Comparison of ENCODE assay signal across 12 mouse cellular contexts in genomic region chr14:78059878-78060608, GRCm38 (mm10). TPM values are rescaled to one million over a fixed set of nuclear protein-coding genes. Genes with fewer than 3 reads are reported as not detected.
DNase-seq lines count a peak whose midpoint lies in the region; ATAC-seq lines count a peak whose summit lies in the region.
"Had no signal": no experiment of that assay in that cellular context is flagged by ENCODE, and none has a peak within 500 bp of the region (broad histone marks: within the 10 kb centered on the region; RNA-seq: fewer than 3 reads in every experiment).

No protein-coding gene starts in this region.

- 36% methylated on average over 9 of the region's 9 CpGs for WGBS in hindbrain, embryonic 14.5 days
- 34% methylated on average over 9 of the region's 9 CpGs for WGBS in midbrain, embryonic 16.5 days
- 82% methylated on average over 9 of the region's 9 CpGs for WGBS in heart, embryonic 10.5 days

- no peak overlapping the region for H3K9ac ChIP-seq in hindbrain, embryonic 14.5 days
- H3K9ac ChIP-seq in midbrain, embryonic 16.5 days (ENCODE audit: low read depth, low read length) = no peak overlapping the region
- H3K9ac ChIP-seq: lung, embryonic 15.5 days had no signal

- H3K4me2 ChIP-seq in hindbrain, embryonic 14.5 days (replicated peaks) = peak overlapping the region; percentile 24; the same call in 1 of the 2 replicates
- peak overlapping the region; percentile 3; the same call in 1 of the 2 replicates for H3K4me2 ChIP-seq in midbrain, embryonic 16.5 days (ENCODE audit: low read length)
- H3K4me2 ChIP-seq: lung, embryonic 15.5 days had no signal

- peak overlapping the region; percentile 58 for H3K27ac ChIP-seq in hindbrain, embryonic 14.5 days
- H3K27ac ChIP-seq in midbrain, embryonic 16.5 days (ENCODE audit: low read length) = peak overlapping the region; percentile 23; the same call in 1 of the 2 replicates
- no peak overlapping the region for H3K27ac ChIP-seq in heart, embryonic 10.5 days
- H3K27ac ChIP-seq: lung, embryonic 15.5 days had no signal

- H3K36me3 ChIP-seq in hindbrain, embryonic 14.5 days (replicated peaks; ENCODE audit: control insufficient read depth, insufficient read depth) = no peaks in the 10 kb centered on the region
- H3K36me3 ChIP-seq in midbrain, embryonic 16.5 days (ENCODE audit: control insufficient read depth, insufficient read depth, low read length) = no peaks in the 10 kb centered on the region
- no peaks in the 10 kb centered on the region for H3K36me3 ChIP-seq in heart, embryonic 10.5 days
- H3K36me3 ChIP-seq: lung, embryonic 15.5 days had no signal

- H3K4me1 ChIP-seq in hindbrain, embryonic 14.5 days (replicated peaks; ENCODE audit: control insufficient read depth, insufficient read depth, low read length) = 0 out of 2 replicates have a peak, but pooled peaks cover 6% of the 10 kb centered on the region
- H3K4me1 ChIP-seq in midbrain, embryonic 16.5 days (ENCODE audit: control insufficient read depth, insufficient read depth, low read length) = peaks cover 7% of the 10 kb centered on the region; the same call in 1 of the 2 replicates
- H3K4me1 ChIP-seq in heart, embryonic 10.5 days = no peaks in the 10 kb centered on the region
- H3K4me1 ChIP-seq: lung, embryonic 15.5 days had no signal

- no peak overlapping the region for H3K4me3 ChIP-seq in hindbrain, embryonic 14.5 days (replicated peaks; ENCODE audit: low read length)
- no peak overlapping the region for H3K4me3 ChIP-seq in midbrain, embryonic 16.5 days (ENCODE audit: low read depth, low read length)
- no peak overlapping the region for H3K4me3 ChIP-seq in heart, embryonic 10.5 days
- H3K4me3 ChIP-seq: erythroblast, embryonic 14.5 days; lung, embryonic 15.5 days had no signal

- peak; percentile 77; the same call in 1 of the 2 replicates for ATAC-seq in hindbrain, embryonic 14.5 days (ENCODE audit: low FRiP score)
- peak; percentile 62; the same call in 1 of the 2 replicates for ATAC-seq in midbrain, embryonic 16.5 days
- ATAC-seq: intestine, postnatal 0 days had no signal

- H3K9me3 ChIP-seq in hindbrain, embryonic 14.5 days (ENCODE audit: control insufficient read depth, low read length) = no peaks in the 10 kb centered on the region
- H3K9me3 ChIP-seq in midbrain, embryonic 16.5 days (replicated peaks; ENCODE audit: control insufficient read depth, low read length, poor library complexity, severe bottlenecking) = no peaks in the 10 kb centered on the region
- H3K9me3 ChIP-seq in heart, embryonic 10.5 days = no peaks in the 10 kb centered on the region
- H3K9me3 ChIP-seq: lung, embryonic 15.5 days had no signal

- no peaks in the 10 kb centered on the region for H3K27me3 ChIP-seq in hindbrain, embryonic 14.5 days (ENCODE audit: control insufficient read depth, insufficient read depth, low read length)
- H3K27me3 ChIP-seq in midbrain, embryonic 16.5 days (ENCODE audit: control insufficient read depth, insufficient read depth, low read depth, low read length) = no peaks in the 10 kb centered on the region
- H3K27me3 ChIP-seq in heart, embryonic 10.5 days (ENCODE audit: insufficient read depth, poor library complexity, severe bottlenecking) = no peaks in the 10 kb centered on the region
- H3K27me3 ChIP-seq: lung, embryonic 15.5 days had no signal

- DNase-seq in cerebellum, postnatal 10 days = peak; percentile 49 to 51
- no peak for DNase-seq in cerebellum, adult 18-20 months
- peak; percentile 50 for DNase-seq in NIH3T3 (ENCODE audit: low read depth)
- peak; percentile 75 for DNase-seq in hindbrain, embryonic 14.5 days (ENCODE audit: low spot score)
- DNase-seq in T-cell, adult 2 months (ENCODE audit: low spot score) = no peak
- DNase-seq in layer of hippocampus, adult 11-12 months (ENCODE audit: low spot score) = no peak
- DNase-seq in heart, embryonic 10.5 days (ENCODE audit: low spot score) = no peak

RNA-seq across cellular contexts. Expression of gene Fam216b, which starts 28.8 kb away (rescaled TPM):
- 1.2 and 1.7 TPM in 2 replicates for polyA plus RNA-seq in hindbrain, embryonic 14.5 days (2014; fragmentation: Nextera tagmentation; extraction: Ambion mirVana)
- polyA plus RNA-seq in midbrain, embryonic 16.5 days (2015; fragmentation: Nextera tagmentation; extraction: Ambion mirVana) = 1.3 and 3.8 TPM in 2 replicates
- not detected in 2 replicates for polyA plus RNA-seq in heart, embryonic 10.5 days (2016; fragmentation: Nextera tagmentation; extraction: Ambion mirVana)
- polyA plus RNA-seq: erythroblast, embryonic 14.5 days; small intestine, adult 2 months had no signal

Comparison
In these comparisons a context has a peak if more than half of its experiments do, and no peak if none do; other contexts are left out.
1. DNase-seq: peak in cerebellum, postnatal 10 days (2 of 2), NIH3T3 (single experiment) and hindbrain, embryonic 14.5 days (single experiment); none in cerebellum, adult 18-20 months (0 of 2), T-cell, adult 2 months (single experiment), layer of hippocampus, adult 11-12 months (single experiment) and heart, embryonic 10.5 days (single experiment).